Mouse (Mus musculus): ENCODE data around the gene Slc35e2.

GRCm38 (mm10) chr4:155568170-155568569 lies 33.0 kb upstream of the Slc35e2 start:
- TF ChIP-seq CTCF (IDR thresholded peaks at IDR 0.05) = peak; percentile 82
- 0 out of 2 replicates have a peak, but pooled peaks have one; percentile 38 for TF ChIP-seq EP300 (IDR thresholded peaks at IDR 0.05)
